In genomic region chr1:161301348-161302075, GRCm38 (mm10) we compare ENCODE assay signal across 21 mouse cellular contexts. TPM values are rescaled to one million over a fixed set of nuclear protein-coding genes. Genes with fewer than 3 reads are reported as not detected.
DNase-seq lines count a peak whose midpoint lies in the region; ATAC-seq and TF ChIP-seq lines count a peak whose summit lies in the region.
"Had no signal": no experiment of that assay in that cellular context is flagged by ENCODE, and none has a peak within 500 bp of the region (broad histone marks: within the 10 kb centered on the region; RNA-seq: fewer than 3 reads in every experiment).

No protein-coding gene starts in this region.

- intact Hi-C loops in left cerebral cortex, postnatal 10 days (cut with DNase I) = no loop called here
- intact Hi-C loops in heart, adult 2 months (cut with DNase I) = no loop called here

- H3K79me2 ChIP-seq in heart, adult 2 months (replicated peaks; ENCODE audit: control insufficient read depth, insufficient read depth, low read length) = no peaks in the 10 kb centered on the region

- ATAC-seq in intestine, embryonic 16.5 days = peak; percentile 99
- ATAC-seq in megakaryocyte-erythroid progenitor cell, adult 5-6 weeks (replicated peaks; ENCODE audit: low FRiP score, low TSS enrichment, poor library complexity, severe bottlenecking) = peak; percentile 74
- ATAC-seq: CD4-positive, CD25-positive, alpha-beta regulatory T cell, adult 4 months; midbrain, embryonic 16.5 days had no signal

- no peak overlapping the region for H3K9ac ChIP-seq in intestine, embryonic 16.5 days (ENCODE audit: low read depth, low read length)
- H3K9ac ChIP-seq in heart, adult 2 months (ENCODE audit: low read depth, low read length) = no peak overlapping the region
- H3K9ac ChIP-seq: hindbrain, embryonic 15.5 days; kidney, embryonic 15.5 days; limb, embryonic 15.5 days; neural tube, embryonic 12.5 days had no signal

- DNase-seq in ES-CJ7 (ENCODE audit: low read depth, low spot score) (peak; percentile 37), ZHBTc4 (ENCODE audit: low read depth, low spot score) (peak; percentile 62)
- no peak for DNase-seq in left cerebral cortex, adult 8-10 months (ENCODE audit: low spot score in 2 of 2)
- DNase-seq in left cerebral cortex, postnatal 10 days (ENCODE audit: extremely low spot score in 1 of 2, low spot score in 2 of 2) = no peak
- no peak for DNase-seq in heart, adult 2 months
- DNase-seq: adrenal gland, postnatal 36 days; cerebellum, adult 11 months; embryo, embryonic 11 days; heart, adult 18-20 months; lung, postnatal 14 days; right cerebral cortex, adult 18-20 months had no signal

- H3K36me3 ChIP-seq in intestine, embryonic 16.5 days (ENCODE audit: control insufficient read depth, insufficient read depth, low read length) = no peaks in the 10 kb centered on the region
- no peaks in the 10 kb centered on the region for H3K36me3 ChIP-seq in heart, adult 2 months (ENCODE audit: control insufficient read depth, insufficient read depth, low read length)
- H3K36me3 ChIP-seq: hindbrain, embryonic 15.5 days; kidney, embryonic 15.5 days; limb, embryonic 15.5 days; neural tube, embryonic 12.5 days had no signal

- no peak overlapping the region for H3K27ac ChIP-seq in intestine, embryonic 16.5 days (ENCODE audit: low read length)
- no peak overlapping the region for H3K27ac ChIP-seq in heart, adult 2 months
- H3K27ac ChIP-seq: hindbrain, embryonic 15.5 days; kidney, embryonic 15.5 days; left cerebral cortex, adult 2 months; limb, embryonic 15.5 days; neural tube, embryonic 12.5 days had no signal

- no peak overlapping the region for H3K4me3 ChIP-seq in intestine, embryonic 16.5 days (ENCODE audit: low read length)
- no peak overlapping the region for H3K4me3 ChIP-seq in heart, adult 2 months
- H3K4me3 ChIP-seq: erythroblast, embryonic 14.5 days; hindbrain, embryonic 15.5 days; kidney, embryonic 15.5 days; left cerebral cortex, adult 2 months; limb, embryonic 15.5 days; neural tube, embryonic 12.5 days had no signal

- no peak overlapping the region for H3K4me2 ChIP-seq in intestine, embryonic 16.5 days (ENCODE audit: low read depth, low read length)
- H3K4me2 ChIP-seq: hindbrain, embryonic 15.5 days; kidney, embryonic 15.5 days; limb, embryonic 15.5 days; neural tube, embryonic 12.5 days had no signal

- 46% methylated on average over 3 of the region's 3 CpGs for WGBS in intestine, embryonic 16.5 days
- 45% methylated on average over 3 of the region's 3 CpGs for WGBS in heart, adult 2 months

- no peaks in the 10 kb centered on the region for H3K9me3 ChIP-seq in intestine, embryonic 16.5 days (ENCODE audit: control insufficient read depth, low read length)
- H3K9me3 ChIP-seq: hindbrain, embryonic 15.5 days; kidney, embryonic 15.5 days; limb, embryonic 15.5 days; neural tube, embryonic 12.5 days had no signal

- no peaks in the 10 kb centered on the region for H3K27me3 ChIP-seq in intestine, embryonic 16.5 days (replicated peaks; ENCODE audit: control insufficient read depth, insufficient read depth, low read length)
- no peaks in the 10 kb centered on the region for H3K27me3 ChIP-seq in heart, adult 2 months (ENCODE audit: control insufficient read depth, insufficient read depth, low read length)
- H3K27me3 ChIP-seq: hindbrain, embryonic 15.5 days; kidney, embryonic 15.5 days; limb, embryonic 15.5 days; neural tube, embryonic 12.5 days had no signal

- no peaks in the 10 kb centered on the region for H3K4me1 ChIP-seq in intestine, embryonic 16.5 days (ENCODE audit: control insufficient read depth, insufficient read depth, low read length)
- no peaks in the 10 kb centered on the region for H3K4me1 ChIP-seq in heart, adult 2 months (ENCODE audit: control insufficient read depth, insufficient read depth, low read length)
- H3K4me1 ChIP-seq: hindbrain, embryonic 15.5 days; kidney, embryonic 15.5 days; limb, embryonic 15.5 days; neural tube, embryonic 12.5 days had no signal

- no peak for TF ChIP-seq EP300 in heart, adult 2 months (IDR thresholded peaks at IDR 0.05; ENCODE audit: insufficient read depth, low read depth, low read length)

- no peak for TF ChIP-seq POLR2A in heart, adult 2 months (IDR thresholded peaks at IDR 0.05; ENCODE audit: insufficient read depth, low read depth, low read length)

- no peak for TF ChIP-seq CTCF in heart, adult 2 months (IDR thresholded peaks at IDR 0.05)

RNA-seq across cellular contexts. Expression of gene Prdx6, which starts 50.5 kb away (rescaled TPM):
- 488 and 543 TPM in 2 replicates for polyA plus RNA-seq in intestine, embryonic 16.5 days (2015; fragmentation: Nextera tagmentation; extraction: Ambion mirVana)
- total RNA-seq in megakaryocyte-erythroid progenitor cell, adult 5-6 weeks (2014; fragmentation: Nextera tagmentation) = 378 and 558 TPM in 2 replicates
- 583 and 708 TPM in 2 replicates for total RNA-seq in megakaryocyte-erythroid progenitor cell, adult 5-6 weeks (2017)
- 100 to 1,000 TPM; 344 to 455 (median 377) TPM for total RNA-seq in left cerebral cortex, adult 8-10 months (2022)
- total RNA-seq in left cerebral cortex, postnatal 10 days (2021) = 100 to 1,000 TPM; 192 to 206 TPM
- 100 to 1,000 TPM; 284 to 336 TPM for total RNA-seq in heart, adult 2 months (2021)
- polyA plus RNA-seq in heart, adult 2 months (2012; rRNA removed) = 186 and 235 TPM in 2 replicates

Comparison
In these comparisons a context has a peak if more than half of its experiments do, and no peak if none do; other contexts are left out.
1. DNase-seq: peak in ES-CJ7 (single experiment) and ZHBTc4 (single experiment); none in left cerebral cortex, adult 8-10 months (0 of 2), left cerebral cortex, postnatal 10 days (0 of 2) and heart, adult 2 months (0 of 2).